Mouse (Mus musculus): ENCODE measurements around the gene A630001G21Rik. TPM values are rescaled to one million over a fixed set of nuclear protein-coding genes. Genes with fewer than 3 reads are reported as not detected.

Gene A630001G21Rik
- total RNA-seq, 2 experiments from 2014 or later = 0.59 to 0.79 TPM

DNA sequence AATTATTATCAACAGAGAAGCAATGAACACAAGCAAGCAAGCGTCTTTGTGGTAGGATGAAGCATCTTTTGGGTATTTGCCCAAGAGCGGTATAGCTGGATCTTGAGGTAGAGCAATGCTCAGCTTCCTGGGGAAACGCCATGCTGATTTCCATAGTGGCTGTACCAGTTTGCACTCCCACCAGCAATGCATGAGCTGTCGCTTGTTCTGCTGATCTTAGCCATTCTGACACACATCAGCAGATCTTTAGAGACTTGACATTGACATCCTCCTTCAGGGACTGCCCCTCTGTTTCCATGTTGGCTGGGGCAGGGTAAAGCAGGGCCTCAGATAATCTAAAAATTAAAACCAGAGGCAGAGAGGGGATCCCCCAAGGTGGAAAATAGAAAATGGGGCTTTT, 16.8 kb downstream of the A630001G21Rik start:
- TF ChIP-seq CTCF (conservative IDR thresholded peaks at IDR 0.05) = no peak
- DNase-seq (ENCODE audit: low spot score in 2 of 2) = no peak
- Histone ChIP-seq H3K27ac (no peak overlapping the region), H3K4me3 (no peak overlapping the region)

- Histone ChIP-seq H3K4me3 (no peak overlapping the region), H3K27ac (no peak overlapping the region)
- no peak for DNase-seq (ENCODE audit: low spot score in 2 of 2)
- no peak for TF ChIP-seq CTCF (conservative IDR thresholded peaks at IDR 0.05)
These were observed 19.5 kb downstream of the A630001G21Rik start for GRCm38 (mm10) chr1:85758969-85759293.

DNA sequence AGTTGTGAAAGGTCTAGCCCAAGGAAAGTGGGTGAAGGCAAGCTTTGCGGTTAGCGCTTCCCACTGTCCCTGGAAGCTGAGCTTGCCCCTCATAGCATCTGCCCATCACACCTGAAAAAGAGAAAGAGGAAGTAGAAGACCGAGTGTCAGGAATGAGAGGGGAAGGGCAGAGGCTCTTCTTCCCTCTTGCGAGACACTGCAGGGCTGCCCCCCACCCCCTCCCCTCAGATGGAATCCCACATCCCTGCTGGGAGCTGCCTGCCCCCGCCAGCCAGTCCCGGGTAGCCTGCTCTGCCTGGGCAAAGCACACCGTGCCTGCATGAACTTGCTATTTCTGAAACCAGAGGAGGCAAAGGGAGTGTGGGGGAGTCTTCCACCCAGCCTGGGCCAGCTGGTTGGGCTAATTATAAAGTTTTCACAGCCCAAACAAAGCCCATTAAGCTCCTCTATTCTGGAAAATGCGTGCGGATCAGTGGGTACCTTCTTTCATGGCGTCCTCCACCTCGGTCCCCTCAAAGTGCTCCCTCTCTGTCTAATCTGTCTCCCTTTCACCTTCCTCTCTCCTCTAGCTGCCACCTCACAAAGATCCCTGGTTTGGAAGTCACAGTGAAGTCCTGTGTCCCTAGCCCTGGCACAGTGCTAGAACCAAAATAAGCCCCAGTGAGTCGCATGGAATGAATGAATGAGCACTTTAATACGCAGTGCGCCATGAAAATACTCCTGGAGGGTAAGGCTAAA, 20.0 kb downstream of the A630001G21Rik start:
- Histone ChIP-seq H3K4me3 (no peak overlapping the region), H3K27ac (no peak overlapping the region)
- TF ChIP-seq CTCF (conservative IDR thresholded peaks at IDR 0.05) = no peak
- peak; percentile 16 to 28 for DNase-seq (ENCODE audit: low spot score in 2 of 2)

GRCm38 (mm10) chr1:85757531-85758230, 20.8 kb downstream of the A630001G21Rik start:
- no peak for TF ChIP-seq CTCF (conservative IDR thresholded peaks at IDR 0.05)
- no peak overlapping the region for H3K4me3 ChIP-seq
- H3K27ac ChIP-seq = no peak overlapping the region
- peak in 1 of 2 experiments; percentile 33 for DNase-seq (ENCODE audit: low spot score in 2 of 2)

GRCm38 (mm10) chr1:85751932-85752680, 26.3 kb downstream of the A630001G21Rik start:
- TF ChIP-seq CTCF (conservative IDR thresholded peaks at IDR 0.05) = no peak
- Histone ChIP-seq H3K4me3 (no peak overlapping the region), H3K27ac (no peak overlapping the region)
- no peak for DNase-seq (ENCODE audit: low spot score in 2 of 2)

DNA sequence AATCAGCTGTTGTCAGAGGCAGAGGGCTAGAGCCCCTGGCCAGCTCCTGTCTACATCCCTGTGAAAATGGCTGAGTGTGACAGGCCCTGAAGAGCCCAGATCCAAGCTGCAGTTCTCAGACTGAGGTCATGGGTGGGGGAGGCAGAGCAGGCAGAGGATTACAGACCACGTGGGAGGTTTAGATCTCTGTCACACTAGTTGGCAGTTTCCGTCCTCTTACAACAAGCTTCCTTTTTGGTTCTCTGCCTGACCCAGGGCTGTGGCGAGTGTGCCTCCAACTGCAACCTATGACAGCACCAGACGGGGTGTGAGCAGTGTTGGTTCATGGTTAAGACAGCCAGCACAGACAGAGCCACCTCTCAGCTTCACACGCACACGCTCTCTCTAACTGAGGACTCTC, 26.9 kb downstream of the A630001G21Rik start:
- DNase-seq (ENCODE audit: low spot score in 2 of 2) = no peak
- no peak for TF ChIP-seq CTCF (conservative IDR thresholded peaks at IDR 0.05)
- Histone ChIP-seq H3K4me3 (no peak overlapping the region), H3K27ac (no peak overlapping the region)

GRCm38 (mm10) chr1:85750650-85751049, 27.8 kb downstream of the A630001G21Rik start:
- Histone ChIP-seq H3K4me3 (no peak overlapping the region), H3K27ac (no peak overlapping the region)
- no peak for DNase-seq (ENCODE audit: low spot score in 2 of 2)
- no peak for TF ChIP-seq CTCF (conservative IDR thresholded peaks at IDR 0.05)

GRCm38 (mm10) chr1:85749829-85750228, 28.6 kb downstream of the A630001G21Rik start:
- DNase-seq (ENCODE audit: low spot score in 2 of 2) = no peak
- Histone ChIP-seq H3K4me3 (no peak overlapping the region), H3K27ac (no peak overlapping the region)
- TF ChIP-seq CTCF (conservative IDR thresholded peaks at IDR 0.05) = no peak

DNA sequence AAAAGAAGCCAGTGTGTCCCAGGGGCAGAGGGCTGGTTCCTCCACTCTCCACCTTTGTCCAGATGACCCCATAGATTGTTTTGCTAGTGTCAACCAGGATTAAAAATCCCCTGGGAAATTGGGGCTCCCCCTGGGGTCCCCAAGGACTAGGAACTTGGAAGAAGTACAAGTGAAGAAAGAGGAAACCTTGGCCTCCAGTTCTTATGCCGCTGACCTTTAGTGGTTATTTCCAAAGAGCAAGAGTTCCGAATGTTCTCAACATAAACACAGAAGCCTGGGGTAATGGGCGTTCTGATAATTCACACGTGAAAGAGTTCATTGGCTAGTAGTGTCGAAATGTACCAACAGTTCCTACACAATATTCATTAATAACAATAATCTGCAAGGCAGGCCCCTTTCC, 31.9 kb downstream of the A630001G21Rik start:
- TF ChIP-seq CTCF (conservative IDR thresholded peaks at IDR 0.05) = no peak
- DNase-seq (ENCODE audit: low spot score in 2 of 2) = no peak
- Histone ChIP-seq H3K4me3 (no peak overlapping the region), H3K27ac (no peak overlapping the region)

DNA sequence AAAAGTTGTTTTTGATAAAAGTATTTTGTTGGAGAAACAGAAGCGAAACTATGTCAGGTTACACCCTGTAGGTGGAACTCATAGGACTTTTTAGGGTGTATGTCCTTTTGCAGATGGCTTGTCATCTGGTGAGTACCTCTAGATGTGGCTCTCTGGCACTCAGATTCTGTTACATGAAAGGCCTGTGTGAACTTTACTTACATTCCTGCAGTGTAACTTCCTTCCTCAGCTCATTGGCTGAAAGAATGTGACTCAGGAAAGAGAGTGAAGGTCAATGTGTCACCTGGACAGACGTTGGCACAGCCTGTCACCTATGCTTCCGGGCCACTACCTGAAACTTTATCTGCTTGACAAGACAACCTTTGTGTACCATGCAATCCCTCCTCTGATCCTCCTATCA, 33.9 kb downstream of the A630001G21Rik start:
- Histone ChIP-seq H3K27ac (no peak overlapping the region), H3K4me3 (no peak overlapping the region)
- DNase-seq (ENCODE audit: low spot score in 2 of 2) = no peak
- TF ChIP-seq CTCF (conservative IDR thresholded peaks at IDR 0.05) = no peak

- DNase-seq (ENCODE audit: low spot score in 2 of 2) = no peak
- Histone ChIP-seq H3K4me3 (no peak overlapping the region), H3K27ac (no peak overlapping the region)
- no peak for TF ChIP-seq CTCF (conservative IDR thresholded peaks at IDR 0.05)
These were observed 35.4 kb downstream of the A630001G21Rik start for GRCm38 (mm10) chr1:85742916-85743505.

- no peak for TF ChIP-seq CTCF (conservative IDR thresholded peaks at IDR 0.05)
- no peak overlapping the region for H3K4me3 ChIP-seq
These were observed 36.1 kb downstream of the A630001G21Rik start for GRCm38 (mm10) chr1:85742333-85742732.

DNA sequence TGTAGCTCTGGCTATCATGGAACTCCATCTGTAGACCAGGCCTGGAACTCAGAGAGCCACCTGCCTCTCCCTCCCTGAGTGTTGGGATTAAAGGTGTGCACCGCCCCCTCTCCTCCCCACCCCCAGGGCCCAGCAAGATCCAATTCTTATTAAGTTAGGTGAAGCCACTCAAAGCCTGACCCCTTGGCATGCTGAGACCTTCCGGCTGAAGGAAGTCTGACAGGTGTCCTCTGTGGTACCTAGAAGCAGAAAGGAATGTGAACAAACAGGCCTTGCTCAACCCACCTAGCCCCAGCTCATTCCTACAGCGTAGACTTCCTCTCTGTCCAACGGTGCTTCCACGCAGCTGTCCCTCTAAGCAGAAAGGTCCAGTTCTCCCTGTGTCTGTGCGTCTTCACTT, 37.5 kb downstream of the A630001G21Rik start:
- DNase-seq (ENCODE audit: low spot score in 2 of 2) = no peak
- no peak for TF ChIP-seq CTCF (conservative IDR thresholded peaks at IDR 0.05)
- Histone ChIP-seq H3K4me3 (no peak overlapping the region), H3K27ac (no peak overlapping the region)

More at GRCm38 (mm10) chr1:85742333-85742732, 36.1 kb downstream of the A630001G21Rik start:
- no peak overlapping the region for H3K27ac ChIP-seq
- DNase-seq (ENCODE audit: low spot score in 2 of 2) = no peak

All from layer of hippocampus, adult 2 months (tissue).